Mouse (Mus musculus) embryo, embryonic 10.5 days (tissue): ENCODE measurements around the gene Gm17416.

Experiments
- DNase-seq: peaks from one replicate; pipeline ENCODE4 v3.0.0-alpha.2; 2015; ENCODE audit warnings: low spot score

Gm17416 gene

GRCm38 (mm10) chr2:152604057-152604456 lies 34.9 kb downstream of the Gm17416 start, which contains the start of gene Defb36:
TSS of gene Defb36 (plus strand) at chr2:152604327.
- no peak for DNase-seq

- DNase-seq: no peak
Measured at GRCm38 (mm10) chr2:152607746-152608145, 38.6 kb downstream of the Gm17416 start.

GRCm38 (mm10) chr2:152608719-152609118 lies 39.6 kb downstream of the Gm17416 start:
- DNase-seq: no peak

GRCm38 (mm10) chr2:152612193-152612592 lies 43.1 kb downstream of the Gm17416 start:
- DNase-seq: peak; percentile 37

GRCm38 (mm10) chr2:152615563-152615962 lies 46.4 kb downstream of the Gm17416 start:
- DNase-seq: peak; percentile 92

GRCm38 (mm10) chr2:152616470-152616869 lies 47.3 kb downstream of the Gm17416 start:
- no peak for DNase-seq

GRCm38 (mm10) chr2:152617374-152617773 lies 48.2 kb downstream of the Gm17416 start:
- no peak for DNase-seq
